Mouse (Mus musculus) MEL (cell line): ENCODE results near the gene Tyro3. TPM values are rescaled to one million over a fixed set of nuclear protein-coding genes. Genes with fewer than 3 reads are reported as not detected.

Experiments
- DNase-seq: peaks from one replicate; pipeline ENCODE4 v3.0.0; 2011; ENCODE audit warnings: low read depth, low spot score
- H3K27ac ChIP-seq: 2 replicates; pipeline ENCODE4 v1.5.1; 2012; ENCODE audit warnings: low read depth, mild to moderate bottlenecking, control low read depth, low read length, moderate library complexity; ENCODE audit not compliant: control insufficient read depth
- H3K27me3 ChIP-seq, 2 experiments: fragments of 150-350 bp in 1 of 2; sonication (generic) in 1 of 2; 2 replicates each; pipeline ENCODE4 v1.6.1; 2012; ENCODE audit warnings: low read length in 2 of 2, mild to moderate bottlenecking in 2 of 2, improper control_type of control experiment in 1 of 2, moderate library complexity in 1 of 2; ENCODE audit not compliant: insufficient read depth in 2 of 2, control insufficient read depth in 1 of 2
- H3K36me3 ChIP-seq, 2 experiments: 2 replicates each; pipeline ENCODE4 v1.6.1; 2012 to 2014; ENCODE audit warnings: low read length in 2 of 2, improper control_type of control experiment in 1 of 2, inconsistent platforms in 1 of 2, mild to moderate bottlenecking in 1 of 2; ENCODE audit not compliant: insufficient read depth in 2 of 2, control insufficient read depth in 1 of 2
- H3K4me1 ChIP-seq, 2 experiments: fragments of 150-350 bp in 1 of 2; sonication (generic) in 1 of 2; 2 replicates each; pipeline ENCODE4 v1.6.1; 2012; ENCODE audit warnings: low read length in 2 of 2, improper control_type of control experiment in 1 of 2, mild to moderate bottlenecking in 1 of 2; ENCODE audit not compliant: insufficient read depth in 2 of 2, control insufficient read depth in 1 of 2
- H3K4me3 ChIP-seq, 2 experiments: fragments of 150-350 bp in 1 of 2; sonication (generic) in 1 of 2; 2 replicates each; pipeline ENCODE4 v1.5.1; 2012; ENCODE audit warnings: low read depth in 2 of 2, low read length in 2 of 2, mild to moderate bottlenecking in 2 of 2, moderate library complexity in 2 of 2, control low read depth in 1 of 2, improper control_type of control experiment in 1 of 2; ENCODE audit not compliant: control insufficient read depth in 1 of 2, insufficient read depth in 1 of 2
- H3K79me2 ChIP-seq: 2 replicates; pipeline ENCODE4 v1.6.1; 2012; ENCODE audit warnings: mild to moderate bottlenecking, low read length, moderate library complexity; ENCODE audit not compliant: control insufficient read depth, poor library complexity, insufficient read depth
- H3K9ac ChIP-seq: 2 replicates; pipeline ENCODE4 v1.6.1; 2012; ENCODE audit warnings: low read depth, mild to moderate bottlenecking, control low read depth, low read length, moderate library complexity; ENCODE audit not compliant: control insufficient read depth, poor library complexity, severe bottlenecking
- H3K9me3 ChIP-seq: fragments of 150-350 bp; sonication (generic); replicated peaks from 2 replicates; pipeline ENCODE4 v1.6.1; 2012; ENCODE audit warnings: mild to moderate bottlenecking, low read length, improper control_type of control experiment, moderate library complexity; ENCODE audit not compliant: insufficient read depth
- BHLHE40 ChIP-seq: IDR thresholded peaks from 2 replicates; pipeline ENCODE4 v1.6.1; 2012; ENCODE audit warnings: low read depth, mild to moderate bottlenecking, inconsistent platforms, low read length, improper control_type of control experiment, borderline replicate concordance
- CHD1 ChIP-seq: IDR thresholded peaks from 2 replicates; pipeline ENCODE4 v1.6.1; 2012; ENCODE audit warnings: low read depth, mild to moderate bottlenecking, inconsistent platforms, low read length, improper control_type of control experiment
- CHD2 ChIP-seq: IDR thresholded peaks from 2 replicates; pipeline ENCODE4 v1.6.1; 2011; ENCODE audit warnings: low read length, improper control_type of control experiment
- CTCF ChIP-seq, 3 experiments: IDR thresholded peaks in 2 of 3; conservative IDR thresholded peaks in 1 of 3; 2 replicates each; pipeline ENCODE4 v1.5.1; 2011 to 2012; ENCODE audit warnings: low read length in 3 of 3, low read depth in 2 of 3, mild to moderate bottlenecking in 2 of 3, improper control_type of control experiment in 1 of 3, inconsistent platforms in 1 of 3, mixed read lengths in 1 of 3, moderate library complexity in 1 of 3; ENCODE audit not compliant: control insufficient read depth in 1 of 3, insufficient read depth in 1 of 3, poor library complexity in 1 of 3, severe bottlenecking in 1 of 3
- E2F4 ChIP-seq: IDR thresholded peaks from 2 replicates; pipeline ENCODE4 v1.6.1; 2011; ENCODE audit warnings: low read depth, low read length, improper control_type of control experiment, borderline replicate concordance
- ELF1 ChIP-seq: IDR thresholded peaks from 2 replicates; pipeline ENCODE4 v1.6.1; 2014; ENCODE audit warnings: low read depth, mild to moderate bottlenecking, inconsistent platforms, low read length, improper control_type of control experiment, moderate library complexity
- EP300 ChIP-seq, 2 experiments: IDR thresholded peaks; 2 replicates each; pipeline ENCODE4 v1.6.1; 2011; ENCODE audit warnings: improper control_type of control experiment in 2 of 2, low read length in 2 of 2, low read depth in 1 of 2, mild to moderate bottlenecking in 1 of 2
- ETS1 ChIP-seq: IDR thresholded peaks from 2 replicates; pipeline ENCODE4 v1.6.1; 2012; ENCODE audit warnings: low read depth, mild to moderate bottlenecking, inconsistent platforms, low read length, improper control_type of control experiment, moderate library complexity
- GABPA ChIP-seq: IDR thresholded peaks from 2 replicates; pipeline ENCODE4 v1.6.1; 2012; ENCODE audit warnings: low read depth, mild to moderate bottlenecking, inconsistent platforms, low read length, improper control_type of control experiment, moderate library complexity
- HCFC1 ChIP-seq: IDR thresholded peaks from 2 replicates; pipeline ENCODE4 v1.6.1; 2012; ENCODE audit warnings: low read depth, mild to moderate bottlenecking, inconsistent platforms, low read length, improper control_type of control experiment, moderate library complexity
- JUND ChIP-seq: IDR thresholded peaks from 2 replicates; pipeline ENCODE4 v1.6.1; 2011; ENCODE audit warnings: low read depth, mild to moderate bottlenecking, improper control_type of control experiment, low read length
- KAT2A ChIP-seq: conservative IDR thresholded peaks from 2 replicates; pipeline ENCODE4 v1.6.1; 2012; ENCODE audit warnings: low read depth, low read length, improper control_type of control experiment, inconsistent platforms
- MAFK ChIP-seq: IDR thresholded peaks from 2 replicates; pipeline ENCODE4 v1.6.1; 2011; ENCODE audit warnings: low read depth, mild to moderate bottlenecking, low read length, improper control_type of control experiment, borderline replicate concordance
- MAX ChIP-seq: IDR thresholded peaks from 2 replicates; pipeline ENCODE4 v1.6.1; 2011; ENCODE audit warnings: low read length, improper control_type of control experiment
- MEF2A ChIP-seq: IDR thresholded peaks from 2 replicates; pipeline ENCODE4 v1.6.1; 2014; ENCODE audit warnings: low read depth, mild to moderate bottlenecking, inconsistent platforms, low read length, improper control_type of control experiment; ENCODE audit not compliant: poor library complexity, insufficient replicate concordance, severe bottlenecking; ENCODE audit errors: extremely low read depth
- MYC ChIP-seq: IDR thresholded peaks from 2 replicates; pipeline ENCODE4 v1.6.1; 2011; ENCODE audit warnings: low read depth, mild to moderate bottlenecking, low read length, improper control_type of control experiment, moderate library complexity
- NELFE ChIP-seq: IDR thresholded peaks from 2 replicates; pipeline ENCODE4 v1.6.1; 2011; ENCODE audit warnings: low read depth, low read length, improper control_type of control experiment
- NRF1 ChIP-seq: IDR thresholded peaks from 2 replicates; pipeline ENCODE4 v1.6.1; 2014; ENCODE audit warnings: low read depth, mild to moderate bottlenecking, inconsistent platforms, low read length, improper control_type of control experiment, moderate library complexity; ENCODE audit not compliant: poor library complexity, insufficient read depth, severe bottlenecking
- POLR2A ChIP-seq, 2 experiments: IDR thresholded peaks; 2 replicates each; pipeline ENCODE4 v1.6.1; 2011 to 2012; ENCODE audit warnings: low read length in 2 of 2, mild to moderate bottlenecking in 2 of 2, control low read depth in 1 of 2, improper control_type of control experiment in 1 of 2, low read depth in 1 of 2, moderate library complexity in 1 of 2; ENCODE audit not compliant: control insufficient read depth in 1 of 2, insufficient read depth in 1 of 2, poor library complexity in 1 of 2
- RAD21 ChIP-seq: IDR thresholded peaks from 2 replicates; pipeline ENCODE4 v1.6.1; 2011; ENCODE audit warnings: mild to moderate bottlenecking, low read depth, low read length, improper control_type of control experiment
- RCOR1 ChIP-seq: IDR thresholded peaks from 2 replicates; pipeline ENCODE4 v1.6.1; 2012; ENCODE audit warnings: low read depth, mild to moderate bottlenecking, inconsistent platforms, low read length, improper control_type of control experiment
- SIN3A ChIP-seq: IDR thresholded peaks from 2 replicates; pipeline ENCODE4 v1.6.1; 2012; ENCODE audit warnings: low read length, improper control_type of control experiment, inconsistent platforms
- SMC3 ChIP-seq: IDR thresholded peaks from 2 replicates; pipeline ENCODE4 v1.6.1; 2011; ENCODE audit warnings: low read depth, low read length, improper control_type of control experiment
- TCF12 ChIP-seq: IDR thresholded peaks from 2 replicates; pipeline ENCODE4 v1.6.1; 2014; ENCODE audit warnings: low read depth, mild to moderate bottlenecking, inconsistent platforms, low read length, improper control_type of control experiment, moderate library complexity
- USF2 ChIP-seq, 2 experiments: IDR thresholded peaks; 2 replicates each; pipeline ENCODE4 v1.6.1; 2011 to 2012; ENCODE audit warnings: improper control_type of control experiment in 2 of 2, low read length in 2 of 2, borderline replicate concordance in 1 of 2, inconsistent platforms in 1 of 2, low read depth in 1 of 2, mild to moderate bottlenecking in 1 of 2; ENCODE audit not compliant: insufficient read depth in 1 of 2
- ZNF384 ChIP-seq: IDR thresholded peaks from 2 replicates; pipeline ENCODE4 v1.6.1; 2012; ENCODE audit warnings: low read depth, mild to moderate bottlenecking, inconsistent platforms, low read length, improper control_type of control experiment
- polyA plus RNA-seq, 2 experiments: library from polyadenylated mRNA; stranded (reverse) in 1 of 2; unstranded in 1 of 2; fragments of >175 nt in 1 of 2; fragments of >200 nt in 1 of 2; gene quantifications; 2 replicates each; pipeline versions ENCODE4 v1.2.1 to v1.2.4; 2012; ENCODE audit warnings: low replicate concordance in 2 of 2, low read depth in 1 of 2; ENCODE audit not compliant: insufficient read length in 2 of 2, insufficient read depth in 1 of 2, missing spikeins in 1 of 2
- total RNA-seq: library from RNA; depleted of rRNA; stranded (reverse); fragments of 300-350 nt; gene quantifications from 2 replicates; pipeline ENCODE4 v1.2.3, GENCODE M21; 2012

The Tyro3 gene
- total and polyA plus RNA-seq, 3 experiments, result 11.2 to 15.2 TPM; not detected in 1

- Histone ChIP-seq H3K4me1 (peaks cover 0 to 2% of the 10 kb centered on the region in 2 experiments; a peak in 2 of 4 replicates), H3K27me3 (no peaks in the 10 kb centered on the region), H3K36me3 (no peaks in the 10 kb centered on the region), H3K79me2 (peaks cover 1% of the 10 kb centered on the region; the same call in 1 of the 2 replicates), H3K4me3 (no peak overlapping the region), H3K9me3 (no peaks in the 10 kb centered on the region), H3K9ac (no peak overlapping the region), H3K27ac (no peak overlapping the region)
- TF ChIP-seq CTCF (IDR thresholded peaks at IDR 0.05 in 2 of 3, conservative IDR thresholded peaks at IDR 0.05 in 1 of 3; ENCODE audit: control insufficient read depth in 1 of 3, insufficient read depth in 1 of 3, low read depth in 2 of 3, low read length in 3 of 3, poor library complexity in 1 of 3, severe bottlenecking in 1 of 3) (no peak), NRF1 (no peak), E2F4 (no peak), USF2 (IDR thresholded peaks at IDR 0.05; ENCODE audit: borderline replicate concordance in 1 of 2, insufficient read depth in 1 of 2, low read depth in 1 of 2, low read length in 2 of 2) (no peak), NELFE (no peak), GABPA (no peak), MYC (no peak), SIN3A (no peak), SMC3 (no peak), ZNF384 (no peak), MEF2A (no peak), CHD2 (no peak)
- no peak for DNase-seq
Measured at GRCm38 (mm10) chr2:119804776-119805175, 7.2 kb downstream of the Tyro3 start.

- H3K9ac ChIP-seq, result no peak overlapping the region
- no peak overlapping the region for H3K27ac ChIP-seq
- H3K79me2 ChIP-seq, result no peaks in the 10 kb centered on the region
- no peaks in the 10 kb centered on the region for H3K9me3 ChIP-seq
- no peaks in the 10 kb centered on the region for H3K36me3 ChIP-seq
- peaks cover 0 to 1% of the 10 kb centered on the region in 2 experiments; a peak in 2 of 4 replicates for H3K4me1 ChIP-seq
- H3K4me3 ChIP-seq, result no peak overlapping the region
- TF ChIP-seq KAT2A, result no peak
- no peak for TF ChIP-seq ELF1
- no peak for TF ChIP-seq ETS1
- no peak for TF ChIP-seq HCFC1
- no peak for TF ChIP-seq RAD21
- TF ChIP-seq MYC, result no peak
- no peak for TF ChIP-seq CHD1
- TF ChIP-seq CTCF (IDR thresholded peaks at IDR 0.05 in 2 of 3, conservative IDR thresholded peaks at IDR 0.05 in 1 of 3; ENCODE audit: control insufficient read depth in 1 of 3, insufficient read depth in 1 of 3, low read depth in 2 of 3, low read length in 3 of 3, poor library complexity in 1 of 3, severe bottlenecking in 1 of 3), result no peak
- TF ChIP-seq MAX, result no peak
- no peak for TF ChIP-seq ZNF384
- TF ChIP-seq JUND, result no peak
- no peak for TF ChIP-seq RCOR1
- no peak for TF ChIP-seq SIN3A
- TF ChIP-seq MAFK, result no peak
- TF ChIP-seq TCF12, result no peak
- no peak for TF ChIP-seq EP300 (IDR thresholded peaks at IDR 0.05; ENCODE audit: low read depth in 1 of 2, low read length in 2 of 2)
- no peak for TF ChIP-seq BHLHE40
- no peak for TF ChIP-seq POLR2A (IDR thresholded peaks at IDR 0.05; ENCODE audit: control insufficient read depth in 1 of 2, insufficient read depth in 1 of 2, low read depth in 1 of 2, low read length in 2 of 2, poor library complexity in 1 of 2)
- no peaks in the 10 kb centered on the region for H3K27me3 ChIP-seq
- no peak for DNase-seq
Measured at GRCm38 (mm10) chr2:119805536-119805935, 8.0 kb downstream of the Tyro3 start.
